Mouse (Mus musculus) MEL (cell line): ENCODE measurements around the gene Phgr1. TPM values are rescaled to one million over a fixed set of nuclear protein-coding genes. Genes with fewer than 3 reads are reported as not detected.

Experiments
- DNase-seq: peaks from one replicate; pipeline ENCODE4 v3.0.0; 2011; ENCODE audit warnings: low read depth, low spot score
- H3K27ac ChIP-seq: 2 replicates; pipeline ENCODE4 v1.5.1; 2012; ENCODE audit warnings: low read depth, mild to moderate bottlenecking, control low read depth, low read length, moderate library complexity; ENCODE audit not compliant: control insufficient read depth
- H3K27me3 ChIP-seq, 2 experiments: fragments of 150-350 bp in 1 of 2; sonication (generic) in 1 of 2; 2 replicates each; pipeline ENCODE4 v1.6.1; 2012; ENCODE audit warnings: low read length in 2 of 2, mild to moderate bottlenecking in 2 of 2, improper control_type of control experiment in 1 of 2, moderate library complexity in 1 of 2; ENCODE audit not compliant: insufficient read depth in 2 of 2, control insufficient read depth in 1 of 2
- H3K36me3 ChIP-seq, 2 experiments: 2 replicates each; pipeline ENCODE4 v1.6.1; 2012 to 2014; ENCODE audit warnings: low read length in 2 of 2, improper control_type of control experiment in 1 of 2, inconsistent platforms in 1 of 2, mild to moderate bottlenecking in 1 of 2; ENCODE audit not compliant: insufficient read depth in 2 of 2, control insufficient read depth in 1 of 2
- H3K4me1 ChIP-seq, 2 experiments: fragments of 150-350 bp in 1 of 2; sonication (generic) in 1 of 2; 2 replicates each; pipeline ENCODE4 v1.6.1; 2012; ENCODE audit warnings: low read length in 2 of 2, improper control_type of control experiment in 1 of 2, mild to moderate bottlenecking in 1 of 2; ENCODE audit not compliant: insufficient read depth in 2 of 2, control insufficient read depth in 1 of 2
- H3K4me3 ChIP-seq, 2 experiments: fragments of 150-350 bp in 1 of 2; sonication (generic) in 1 of 2; 2 replicates each; pipeline ENCODE4 v1.5.1; 2012; ENCODE audit warnings: low read depth in 2 of 2, low read length in 2 of 2, mild to moderate bottlenecking in 2 of 2, moderate library complexity in 2 of 2, control low read depth in 1 of 2, improper control_type of control experiment in 1 of 2; ENCODE audit not compliant: control insufficient read depth in 1 of 2, insufficient read depth in 1 of 2
- H3K79me2 ChIP-seq: 2 replicates; pipeline ENCODE4 v1.6.1; 2012; ENCODE audit warnings: mild to moderate bottlenecking, low read length, moderate library complexity; ENCODE audit not compliant: control insufficient read depth, poor library complexity, insufficient read depth
- H3K9ac ChIP-seq: 2 replicates; pipeline ENCODE4 v1.6.1; 2012; ENCODE audit warnings: low read depth, mild to moderate bottlenecking, control low read depth, low read length, moderate library complexity; ENCODE audit not compliant: control insufficient read depth, poor library complexity, severe bottlenecking
- H3K9me3 ChIP-seq: fragments of 150-350 bp; sonication (generic); replicated peaks from 2 replicates; pipeline ENCODE4 v1.6.1; 2012; ENCODE audit warnings: mild to moderate bottlenecking, low read length, improper control_type of control experiment, moderate library complexity; ENCODE audit not compliant: insufficient read depth
- BHLHE40 ChIP-seq: IDR thresholded peaks from 2 replicates; pipeline ENCODE4 v1.6.1; 2012; ENCODE audit warnings: low read depth, mild to moderate bottlenecking, inconsistent platforms, low read length, improper control_type of control experiment, borderline replicate concordance
- CHD1 ChIP-seq: IDR thresholded peaks from 2 replicates; pipeline ENCODE4 v1.6.1; 2012; ENCODE audit warnings: low read depth, mild to moderate bottlenecking, inconsistent platforms, low read length, improper control_type of control experiment
- CHD2 ChIP-seq: IDR thresholded peaks from 2 replicates; pipeline ENCODE4 v1.6.1; 2011; ENCODE audit warnings: low read length, improper control_type of control experiment
- CTCF ChIP-seq, 3 experiments: IDR thresholded peaks in 2 of 3; conservative IDR thresholded peaks in 1 of 3; 2 replicates each; pipeline ENCODE4 v1.5.1; 2011 to 2012; ENCODE audit warnings: low read length in 3 of 3, low read depth in 2 of 3, mild to moderate bottlenecking in 2 of 3, improper control_type of control experiment in 1 of 3, inconsistent platforms in 1 of 3, mixed read lengths in 1 of 3, moderate library complexity in 1 of 3; ENCODE audit not compliant: control insufficient read depth in 1 of 3, insufficient read depth in 1 of 3, poor library complexity in 1 of 3, severe bottlenecking in 1 of 3
- E2F4 ChIP-seq: IDR thresholded peaks from 2 replicates; pipeline ENCODE4 v1.6.1; 2011; ENCODE audit warnings: low read depth, low read length, improper control_type of control experiment, borderline replicate concordance
- ELF1 ChIP-seq: IDR thresholded peaks from 2 replicates; pipeline ENCODE4 v1.6.1; 2014; ENCODE audit warnings: low read depth, mild to moderate bottlenecking, inconsistent platforms, low read length, improper control_type of control experiment, moderate library complexity
- EP300 ChIP-seq, 2 experiments: IDR thresholded peaks; 2 replicates each; pipeline ENCODE4 v1.6.1; 2011; ENCODE audit warnings: improper control_type of control experiment in 2 of 2, low read length in 2 of 2, low read depth in 1 of 2, mild to moderate bottlenecking in 1 of 2
- ETS1 ChIP-seq: IDR thresholded peaks from 2 replicates; pipeline ENCODE4 v1.6.1; 2012; ENCODE audit warnings: low read depth, mild to moderate bottlenecking, inconsistent platforms, low read length, improper control_type of control experiment, moderate library complexity
- GABPA ChIP-seq: IDR thresholded peaks from 2 replicates; pipeline ENCODE4 v1.6.1; 2012; ENCODE audit warnings: low read depth, mild to moderate bottlenecking, inconsistent platforms, low read length, improper control_type of control experiment, moderate library complexity
- GATA1 ChIP-seq: IDR thresholded peaks from 2 replicates; pipeline ENCODE4 v1.6.1; 2011; ENCODE audit warnings: low read depth, low read length, improper control_type of control experiment
- HCFC1 ChIP-seq: IDR thresholded peaks from 2 replicates; pipeline ENCODE4 v1.6.1; 2012; ENCODE audit warnings: low read depth, mild to moderate bottlenecking, inconsistent platforms, low read length, improper control_type of control experiment, moderate library complexity
- KAT2A ChIP-seq: conservative IDR thresholded peaks from 2 replicates; pipeline ENCODE4 v1.6.1; 2012; ENCODE audit warnings: low read depth, low read length, improper control_type of control experiment, inconsistent platforms
- MAX ChIP-seq: IDR thresholded peaks from 2 replicates; pipeline ENCODE4 v1.6.1; 2011; ENCODE audit warnings: low read length, improper control_type of control experiment
- MAZ ChIP-seq: IDR thresholded peaks from 2 replicates; pipeline ENCODE4 v1.6.1; 2012; ENCODE audit warnings: low read depth, mild to moderate bottlenecking, inconsistent platforms, low read length, improper control_type of control experiment
- MEF2A ChIP-seq: IDR thresholded peaks from 2 replicates; pipeline ENCODE4 v1.6.1; 2014; ENCODE audit warnings: low read depth, mild to moderate bottlenecking, inconsistent platforms, low read length, improper control_type of control experiment; ENCODE audit not compliant: poor library complexity, insufficient replicate concordance, severe bottlenecking; ENCODE audit errors: extremely low read depth
- MXI1 ChIP-seq: IDR thresholded peaks from 2 replicates; pipeline ENCODE4 v1.6.1; 2011; ENCODE audit warnings: mild to moderate bottlenecking, low read depth, low read length, improper control_type of control experiment
- MYB ChIP-seq: IDR thresholded peaks from 2 replicates; pipeline ENCODE4 v1.6.1; 2011; ENCODE audit warnings: mild to moderate bottlenecking, low read depth, low read length, improper control_type of control experiment
- MYC ChIP-seq: IDR thresholded peaks from 2 replicates; pipeline ENCODE4 v1.6.1; 2011; ENCODE audit warnings: low read depth, mild to moderate bottlenecking, low read length, improper control_type of control experiment, moderate library complexity
- NELFE ChIP-seq: IDR thresholded peaks from 2 replicates; pipeline ENCODE4 v1.6.1; 2011; ENCODE audit warnings: low read depth, low read length, improper control_type of control experiment
- POLR2A ChIP-seq, 2 experiments: IDR thresholded peaks; 2 replicates each; pipeline ENCODE4 v1.6.1; 2011 to 2012; ENCODE audit warnings: low read length in 2 of 2, mild to moderate bottlenecking in 2 of 2, control low read depth in 1 of 2, improper control_type of control experiment in 1 of 2, low read depth in 1 of 2, moderate library complexity in 1 of 2; ENCODE audit not compliant: control insufficient read depth in 1 of 2, insufficient read depth in 1 of 2, poor library complexity in 1 of 2
- POLR2AphosphoS5 ChIP-seq: IDR thresholded peaks from 2 replicates; pipeline ENCODE4 v1.6.1; 2012; ENCODE audit warnings: low read depth, borderline replicate concordance, mild to moderate bottlenecking, inconsistent platforms, low read length, moderate library complexity, mixed read lengths
- RAD21 ChIP-seq: IDR thresholded peaks from 2 replicates; pipeline ENCODE4 v1.6.1; 2011; ENCODE audit warnings: mild to moderate bottlenecking, low read depth, low read length, improper control_type of control experiment
- RCOR1 ChIP-seq: IDR thresholded peaks from 2 replicates; pipeline ENCODE4 v1.6.1; 2012; ENCODE audit warnings: low read depth, mild to moderate bottlenecking, inconsistent platforms, low read length, improper control_type of control experiment
- SMC3 ChIP-seq: IDR thresholded peaks from 2 replicates; pipeline ENCODE4 v1.6.1; 2011; ENCODE audit warnings: low read depth, low read length, improper control_type of control experiment
- TAL1 ChIP-seq: IDR thresholded peaks from 2 replicates; pipeline ENCODE4 v1.6.1; 2012; ENCODE audit warnings: mild to moderate bottlenecking, inconsistent platforms, low read length, moderate library complexity, mixed read lengths
- TBP ChIP-seq: IDR thresholded peaks from 2 replicates; pipeline ENCODE4 v1.8.0; 2011; ENCODE audit warnings: low read depth, low read length, improper control_type of control experiment
- USF2 ChIP-seq, 2 experiments: IDR thresholded peaks; 2 replicates each; pipeline ENCODE4 v1.6.1; 2011 to 2012; ENCODE audit warnings: improper control_type of control experiment in 2 of 2, low read length in 2 of 2, borderline replicate concordance in 1 of 2, inconsistent platforms in 1 of 2, low read depth in 1 of 2, mild to moderate bottlenecking in 1 of 2; ENCODE audit not compliant: insufficient read depth in 1 of 2
- ZC3H11A ChIP-seq: IDR thresholded peaks from 2 replicates; pipeline ENCODE4 v1.6.1; 2012; ENCODE audit warnings: low read depth, mild to moderate bottlenecking, inconsistent platforms, low read length, improper control_type of control experiment
- ZMIZ1 ChIP-seq: IDR thresholded peaks from 2 replicates; pipeline ENCODE4 v1.6.1; 2012; ENCODE audit warnings: low read depth, mild to moderate bottlenecking, inconsistent platforms, low read length, improper control_type of control experiment, moderate library complexity
- ZNF384 ChIP-seq: IDR thresholded peaks from 2 replicates; pipeline ENCODE4 v1.6.1; 2012; ENCODE audit warnings: low read depth, mild to moderate bottlenecking, inconsistent platforms, low read length, improper control_type of control experiment
- polyA plus RNA-seq, 2 experiments: library from polyadenylated mRNA; stranded (reverse) in 1 of 2; unstranded in 1 of 2; fragments of >175 nt in 1 of 2; fragments of >200 nt in 1 of 2; gene quantifications; 2 replicates each; pipeline versions ENCODE4 v1.2.1 to v1.2.4; 2012; ENCODE audit warnings: low replicate concordance in 2 of 2, low read depth in 1 of 2; ENCODE audit not compliant: insufficient read length in 2 of 2, insufficient read depth in 1 of 2, missing spikeins in 1 of 2
- total RNA-seq: library from RNA; depleted of rRNA; stranded (reverse); fragments of 300-350 nt; gene quantifications from 2 replicates; pipeline ENCODE4 v1.2.3, GENCODE M21; 2012

Phgr1 gene
- total and polyA plus RNA-seq, 3 experiments, result not detected

GRCm38 (mm10) chr2:118804474-118804873 is 31.9 kb downstream of the Phgr1 start:
- TF ChIP-seq MAX, result peak; percentile 75; the same call in 1 of the 2 replicates
- TF ChIP-seq MYC, result peak; percentile 75; the same call in 1 of the 2 replicates
- no peak for TF ChIP-seq RAD21
- no peak for TF ChIP-seq ZC3H11A
- 0 out of 2 replicates have a peak, but pooled peaks have one; percentile 6 for TF ChIP-seq TBP
- TF ChIP-seq NELFE, result 0 out of 2 replicates have a peak, but pooled peaks have one; percentile 21
- TF ChIP-seq POLR2AphosphoS5, result no peak
- no peak for TF ChIP-seq CTCF (IDR thresholded peaks at IDR 0.05 in 2 of 3, conservative IDR thresholded peaks at IDR 0.05 in 1 of 3; ENCODE audit: control insufficient read depth in 1 of 3, insufficient read depth in 1 of 3, low read depth in 2 of 3, low read length in 3 of 3, poor library complexity in 1 of 3, severe bottlenecking in 1 of 3)
- TF ChIP-seq TAL1, result no peak
- peak; percentile 49; the same call in 1 of the 2 replicates for TF ChIP-seq GATA1
- peak; percentile 31; the same call in 1 of the 2 replicates for TF ChIP-seq HCFC1
- peak; percentile 82; the same call in 1 of the 2 replicates for TF ChIP-seq CHD1
- TF ChIP-seq BHLHE40, result no peak
- TF ChIP-seq ELF1, result peak; percentile 55; the same call in 1 of the 2 replicates
- TF ChIP-seq RCOR1, result peak; percentile 51
- TF ChIP-seq MAZ, result peak; percentile 43; the same call in 1 of the 2 replicates
- peak; percentile 21; the same call in 1 of the 2 replicates for TF ChIP-seq MXI1
- TF ChIP-seq ETS1, result peak; percentile 62
- TF ChIP-seq EP300 (IDR thresholded peaks at IDR 0.05; ENCODE audit: low read depth in 1 of 2, low read length in 2 of 2), result peak; percentile 47 to 67
- Histone ChIP-seq H3K9ac (no peak overlapping the region; the same call in 1 of the 2 replicates), H3K36me3 (peaks cover 0 to 39% of the 10 kb centered on the region in 2 experiments; a peak in 2 of 4 replicates), H3K4me3 (peak overlapping the region; percentile 11 to 38; a peak in 3 of 4 replicates), H3K9me3 (no peaks in the 10 kb centered on the region), H3K79me2 (no peaks in the 10 kb centered on the region), H3K4me1 (peaks cover 14 to 37% of the 10 kb centered on the region in 2 experiments), H3K27me3 (no peaks in the 10 kb centered on the region), H3K27ac (peak overlapping the region; percentile 91)
- DNase-seq, result peak; percentile 82

DNA sequence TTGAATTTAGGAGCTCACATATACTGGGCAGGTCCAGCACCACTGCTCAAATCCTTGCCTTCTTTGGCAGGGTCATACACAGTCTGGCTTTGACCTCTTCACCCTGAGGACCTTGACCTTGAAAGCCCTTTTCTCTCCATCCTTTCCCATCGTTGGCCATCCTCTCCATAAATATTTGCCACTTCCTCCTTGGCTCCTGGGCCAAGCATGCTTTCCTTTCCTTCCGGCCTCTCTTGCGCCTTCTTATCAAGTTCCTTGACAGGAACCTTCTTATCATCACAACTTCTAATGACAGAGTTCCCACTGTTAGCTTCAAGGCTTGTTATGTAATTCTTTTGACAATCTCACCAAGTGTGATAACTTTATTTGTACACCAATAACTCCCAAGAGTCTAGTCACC is 32.6 kb downstream of the Phgr1 start:
- Histone ChIP-seq H3K36me3 (peaks cover 0 to 43% of the 10 kb centered on the region in 2 experiments; a peak in 2 of 4 replicates), H3K4me1 (peaks cover 18 to 41% of the 10 kb centered on the region in 2 experiments), H3K9me3 (no peaks in the 10 kb centered on the region), H3K4me3 (peak overlapping the region; percentile 11 to 38; a peak in 3 of 4 replicates), H3K79me2 (no peaks in the 10 kb centered on the region), H3K27me3 (no peaks in the 10 kb centered on the region), H3K9ac (peak overlapping the region; percentile 17; the same call in 1 of the 2 replicates), H3K27ac (peak overlapping the region; percentile 91)
- peak; percentile 73 for DNase-seq
- TF ChIP-seq SMC3 (no peak), BHLHE40 (no peak), ZNF384 (no peak), ETS1 (peak; percentile 89), RAD21 (no peak), POLR2A (IDR thresholded peaks at IDR 0.05; ENCODE audit: control insufficient read depth in 1 of 2, insufficient read depth in 1 of 2, low read depth in 1 of 2, low read length in 2 of 2, poor library complexity in 1 of 2) (no peak), MYB (no peak), USF2 (IDR thresholded peaks at IDR 0.05; ENCODE audit: borderline replicate concordance in 1 of 2, insufficient read depth in 1 of 2, low read depth in 1 of 2, low read length in 2 of 2) (no peak), KAT2A (no peak), MAX (peak; percentile 43; the same call in 1 of the 2 replicates), GABPA (no peak), ZMIZ1 (no peak), EP300 (IDR thresholded peaks at IDR 0.05; ENCODE audit: low read depth in 1 of 2, low read length in 2 of 2) (peak; percentile 78 to 83; a peak in 3 of 4 replicates), CHD2 (no peak), MEF2A (no peak), NELFE (no peak), ELF1 (peak; percentile 57; the same call in 1 of the 2 replicates), MAZ (no peak), E2F4 (no peak)
